Mouse (Mus musculus) midbrain, embryonic 10.5 days (tissue): ENCODE data around the gene Clcnka. TPM values are rescaled to one million over a fixed set of nuclear protein-coding genes. Genes with fewer than 3 reads are reported as not detected.

Experiments used
- DNase-seq: peaks from one replicate; pipeline ENCODE4 v3.0.0-alpha.2; 2017; ENCODE audit warnings: low spot score
- H3K27ac ChIP-seq: fragments of 300-500 bp; sonication (generic); replicated peaks from 2 replicates; pipeline ENCODE4 v1.5.1; 2016; ENCODE audit warnings: mild to moderate bottlenecking
- H3K27me3 ChIP-seq: fragments of 300-500 bp; sonication (generic); 2 replicates; pipeline ENCODE4 v1.6.1; 2016; ENCODE audit warnings: low read depth, mild to moderate bottlenecking; ENCODE audit not compliant: poor library complexity, severe bottlenecking
- H3K36me3 ChIP-seq: fragments of 300-500 bp; sonication (generic); 2 replicates; pipeline ENCODE4 v1.6.1; 2016; ENCODE audit warnings: mild to moderate bottlenecking, moderate library complexity
- H3K4me1 ChIP-seq: fragments of 300-500 bp; sonication (generic); 2 replicates; pipeline ENCODE4 v1.6.1; 2016
- H3K4me3 ChIP-seq: fragments of 300-500 bp; sonication (generic); 2 replicates; pipeline ENCODE4 v1.5.1; 2016; ENCODE audit warnings: mild to moderate bottlenecking, moderate library complexity
- H3K9me3 ChIP-seq: fragments of 300-500 bp; sonication (generic); replicated peaks from 2 replicates; pipeline ENCODE4 v1.6.1; 2016; ENCODE audit warnings: mild to moderate bottlenecking
- WGBS: fragments of 180-500 bp; shearing (Covaris S2); methylation state at CpG from one replicate; pipeline ENCODE4 v1.1.7; 2016; 5-methylcytosine and 5-hydroxymethylcytosine counted together
- polyA plus RNA-seq: library from polyadenylated mRNA; unstranded; fragments of >200 nt; fragmentation: Nextera tagmentation; extraction: Ambion mirVana; gene quantifications from 2 replicates; pipeline ENCODE4 v1.2.1, GENCODE M21; 2016

The Clcnka gene
- polyA plus RNA-seq, 1 experiment from 2014 or later: not detected

DNA sequence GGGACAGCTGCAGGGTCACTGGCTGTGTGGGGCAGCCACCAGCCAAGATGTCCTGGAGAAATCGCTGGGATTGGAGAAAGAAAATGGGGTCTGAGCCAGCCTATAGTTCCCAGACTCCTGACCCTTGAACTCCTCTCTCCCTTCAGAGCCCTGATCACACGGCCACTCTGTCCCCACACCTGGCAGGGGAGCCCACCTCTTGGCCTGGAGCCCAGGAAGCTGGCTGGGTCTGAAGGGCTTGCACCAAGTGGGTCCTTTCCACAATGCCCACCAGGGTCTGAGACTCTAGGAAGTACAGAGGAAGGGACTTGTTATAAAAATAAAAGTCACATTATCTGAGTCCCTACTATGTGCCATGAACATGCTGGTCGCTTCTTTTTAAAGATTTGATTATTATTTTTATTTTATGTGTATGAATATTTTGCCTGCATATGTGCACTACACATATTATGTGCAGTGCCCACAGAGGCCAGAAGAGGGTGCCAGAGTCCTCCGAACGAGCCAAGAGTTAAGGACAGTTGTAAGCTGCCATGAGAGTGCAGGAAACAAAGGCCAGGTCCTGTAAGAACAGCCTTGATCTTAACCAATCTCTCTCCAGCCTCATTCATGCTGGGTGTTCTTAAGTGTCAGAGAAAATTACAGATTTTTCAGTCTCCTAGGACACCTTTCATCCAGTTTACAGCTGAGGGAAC, 11.3 kb downstream of the Clcnka start:
- H3K36me3 ChIP-seq: no peaks in the 10 kb centered on the region
- H3K27me3 ChIP-seq: peaks cover 31% of the 10 kb centered on the region
- peak; percentile 78 for DNase-seq
- H3K4me1 ChIP-seq: peaks cover 30% of the 10 kb centered on the region
- no peaks in the 10 kb centered on the region for H3K9me3 ChIP-seq
- H3K4me3 ChIP-seq: no peak overlapping the region
- 19% methylated on average over 5 of the region's 5 CpGs for WGBS
- peak overlapping the region; percentile 61; the same call in 1 of the 2 replicates for H3K27ac ChIP-seq

DNA sequence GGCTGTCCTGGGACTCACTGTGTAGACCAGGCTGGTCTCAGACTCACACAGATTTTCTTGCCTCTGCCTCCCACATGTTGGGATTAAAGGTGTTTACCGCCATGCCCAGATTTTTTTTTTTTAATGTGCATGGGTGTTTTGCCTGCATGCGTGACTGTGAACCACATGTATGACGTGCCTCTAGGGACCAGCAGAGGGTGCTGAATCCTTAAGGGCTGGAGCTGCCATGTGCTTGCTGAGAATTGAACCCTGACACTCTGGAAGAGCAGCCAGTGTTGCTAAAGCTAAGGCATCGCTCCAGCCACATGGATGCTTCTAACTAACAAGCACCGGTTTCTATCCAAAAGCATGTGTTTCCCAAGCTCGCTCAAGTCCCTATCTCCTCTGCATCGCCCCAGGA, 12.4 kb downstream of the Clcnka start:
- H3K27me3 ChIP-seq: peaks cover 42% of the 10 kb centered on the region
- 72% methylated on average over 7 of the region's 7 CpGs for WGBS
- DNase-seq: no peak

DNA sequence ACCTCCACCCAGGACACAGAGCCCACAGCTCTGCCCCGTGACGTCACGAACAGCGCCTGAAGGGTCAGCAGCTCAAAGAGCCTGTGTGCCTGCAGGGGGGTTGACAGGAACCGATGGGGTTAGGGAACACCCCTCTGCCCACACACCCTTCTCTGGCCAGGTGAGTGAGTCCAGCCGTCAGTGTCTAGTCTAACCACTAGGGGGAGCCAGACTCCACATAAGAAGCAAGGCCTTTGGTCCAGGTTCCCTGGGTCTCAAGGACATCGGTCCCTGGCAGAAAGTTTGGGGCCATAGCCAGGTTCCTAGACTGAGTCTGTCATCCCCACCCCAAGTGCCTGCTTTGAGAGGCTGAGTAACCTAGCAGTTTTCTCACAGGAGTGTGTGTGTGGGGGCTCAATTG, 13.2 kb downstream of the Clcnka start:
- peaks cover 50% of the 10 kb centered on the region for H3K27me3 ChIP-seq
- under 1% methylated on average over 7 of the region's 7 CpGs for WGBS

More for the DNA sequence above, 12.4 kb downstream of the Clcnka start:
- Histone ChIP-seq H3K9me3 (no peaks in the 10 kb centered on the region), H3K36me3 (no peaks in the 10 kb centered on the region), H3K4me1 (peaks cover 33% of the 10 kb centered on the region), H3K27ac (no peak overlapping the region), H3K4me3 (no peak overlapping the region)

DNA sequence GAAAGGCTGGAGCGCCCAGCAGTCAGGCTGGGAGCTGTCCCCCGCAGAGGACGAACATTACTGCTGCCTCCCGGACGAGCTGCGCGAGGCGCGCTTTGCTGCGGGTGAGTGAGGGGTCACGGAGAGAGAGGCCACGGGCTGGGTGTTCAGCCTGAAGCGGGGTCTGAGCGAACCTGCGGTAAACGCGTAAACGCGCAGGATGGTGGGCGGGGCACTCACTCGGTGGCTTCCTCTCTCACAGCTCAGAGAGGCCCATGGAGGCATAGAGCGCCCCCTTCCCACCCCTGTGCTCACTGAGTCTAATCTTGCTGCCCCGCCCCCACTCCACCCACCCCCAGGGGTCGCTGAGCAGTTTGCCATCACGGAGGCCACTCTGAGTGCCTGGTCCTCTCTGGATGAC, 16.1 kb downstream of the Clcnka start:
- Histone ChIP-seq H3K27me3 (peaks cover 59% of the 10 kb centered on the region), H3K9me3 (no peaks in the 10 kb centered on the region), H3K4me3 (peak overlapping the region; percentile 53), H3K4me1 (peaks cover 33% of the 10 kb centered on the region), H3K27ac (no peak overlapping the region; the same call in 1 of the 2 replicates), H3K36me3 (no peaks in the 10 kb centered on the region)
- 1% methylated on average over 25 of the region's 25 CpGs for WGBS
- peak; percentile 38 for DNase-seq

More for the DNA sequence above, 13.2 kb downstream of the Clcnka start:
- H3K4me3 ChIP-seq: no peak overlapping the region
- DNase-seq: peak; percentile 71
- no peaks in the 10 kb centered on the region for H3K36me3 ChIP-seq
- peaks cover 33% of the 10 kb centered on the region for H3K4me1 ChIP-seq
- H3K9me3 ChIP-seq: no peaks in the 10 kb centered on the region
- no peak overlapping the region for H3K27ac ChIP-seq

DNA sequence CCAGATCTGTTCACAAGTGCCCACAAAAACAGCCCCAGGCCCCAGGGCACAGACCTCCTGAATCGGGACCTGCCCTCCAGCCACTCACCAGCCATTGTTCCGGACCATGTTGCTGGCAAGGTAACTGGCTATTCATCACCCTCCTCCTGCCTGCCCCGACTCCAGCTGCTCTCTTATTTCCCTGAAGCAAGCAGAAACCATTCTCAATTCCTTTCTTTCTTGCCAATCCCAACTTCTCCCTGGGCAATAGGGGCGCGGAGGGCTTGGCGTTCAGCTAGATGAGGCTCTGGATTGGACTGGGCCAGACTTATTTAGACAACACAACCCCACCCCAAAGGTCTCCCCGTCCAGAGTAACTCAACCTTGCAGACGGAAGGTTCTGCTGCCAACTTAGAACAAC, 18.9 kb downstream of the Clcnka start:
- no peaks in the 10 kb centered on the region for H3K9me3 ChIP-seq
- H3K36me3 ChIP-seq: no peaks in the 10 kb centered on the region
- no peak for DNase-seq
- no peak overlapping the region for H3K4me3 ChIP-seq
- H3K27me3 ChIP-seq: peaks cover 52% of the 10 kb centered on the region
- H3K27ac ChIP-seq: no peak overlapping the region
- H3K4me1 ChIP-seq: peaks cover 27% of the 10 kb centered on the region
- WGBS: 74% methylated on average over 8 of the region's 8 CpGs

DNA sequence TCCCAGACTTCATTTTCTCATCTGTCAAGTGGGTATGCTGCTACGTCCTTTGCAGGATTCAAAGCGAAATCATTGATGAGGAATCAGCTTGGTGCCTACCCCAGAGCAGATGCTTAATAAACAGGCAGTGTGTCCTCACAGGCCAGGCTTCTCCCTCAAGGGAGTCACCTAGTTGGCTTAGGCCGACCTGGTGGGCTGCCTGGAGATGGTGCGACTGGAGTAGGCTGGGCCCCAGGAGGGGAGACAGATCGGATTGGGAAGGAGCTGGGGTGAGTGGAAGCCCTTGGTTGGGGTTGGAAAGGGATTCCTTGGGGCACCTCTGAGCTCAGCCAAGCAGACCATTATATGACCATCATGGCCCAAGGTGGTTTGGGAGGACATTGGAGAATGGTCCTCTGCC, 26.1 kb downstream of the Clcnka start:
- Histone ChIP-seq H3K4me3 (no peak overlapping the region), H3K4me1 (peaks cover 13% of the 10 kb centered on the region), H3K27ac (no peak overlapping the region), H3K9me3 (no peaks in the 10 kb centered on the region), H3K36me3 (no peaks in the 10 kb centered on the region), H3K27me3 (peaks cover 44% of the 10 kb centered on the region)
- no peak for DNase-seq
- 93% methylated on average over 5 of the region's 5 CpGs for WGBS

DNA sequence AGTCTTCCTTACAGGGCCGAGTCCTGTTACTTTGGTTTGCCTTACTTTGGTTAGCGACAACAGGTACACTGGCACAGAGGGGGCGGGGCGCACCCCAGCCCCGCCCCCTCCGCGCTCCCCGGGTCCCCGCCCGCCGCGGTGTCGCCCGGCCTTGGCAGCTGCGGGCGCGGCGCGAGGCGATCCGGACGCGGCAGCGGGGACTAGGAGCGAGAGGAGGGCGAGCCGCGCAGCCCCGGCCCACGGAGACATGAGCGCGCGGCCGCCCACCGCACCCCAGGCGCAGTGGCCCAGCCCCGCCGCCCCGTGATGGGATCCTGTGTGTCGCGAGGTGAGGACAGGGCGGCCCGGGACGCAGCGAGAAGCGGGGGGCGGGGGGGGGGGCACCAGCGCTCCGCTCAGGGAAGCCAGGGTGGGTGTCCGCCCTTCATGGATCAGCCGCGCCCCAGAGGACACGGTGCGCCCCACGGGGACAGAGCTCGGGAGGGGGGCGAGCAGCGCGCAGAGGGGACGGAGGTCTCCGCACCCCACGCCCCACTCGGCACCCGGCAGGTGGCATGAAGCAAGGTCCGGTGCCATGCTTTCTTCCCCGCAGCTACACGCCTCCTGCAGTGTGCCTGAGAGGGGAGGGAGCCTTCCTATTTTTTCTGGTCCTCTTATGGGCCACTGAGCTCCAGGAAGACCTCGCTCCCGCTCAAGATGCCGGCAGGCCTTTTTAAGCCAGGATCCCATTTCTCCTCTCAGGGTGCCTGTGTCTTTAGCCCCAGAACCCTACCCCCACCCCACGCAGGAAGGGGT, 30.3 kb downstream of the Clcnka start, which contains the start of gene Fam131c:
TSS of gene Fam131c (plus strand) at position 224 of the 795 bp plus-strand sequence.
- Histone ChIP-seq H3K4me3 (peak within 1 kb of the TSS; percentile 73), H3K4me1 (peaks cover 24% of the 10 kb centered on the region), H3K27ac (peak within 1 kb of the TSS; percentile 77), H3K9me3 (no peaks in the 10 kb centered on the region), H3K27me3 (peaks cover 85% of the 10 kb centered on the region), H3K36me3 (no peaks in the 10 kb centered on the region)
- DNase-seq: peak; percentile 40
- WGBS: under 1% methylated on average over 70 of the region's 71 CpGs

DNA sequence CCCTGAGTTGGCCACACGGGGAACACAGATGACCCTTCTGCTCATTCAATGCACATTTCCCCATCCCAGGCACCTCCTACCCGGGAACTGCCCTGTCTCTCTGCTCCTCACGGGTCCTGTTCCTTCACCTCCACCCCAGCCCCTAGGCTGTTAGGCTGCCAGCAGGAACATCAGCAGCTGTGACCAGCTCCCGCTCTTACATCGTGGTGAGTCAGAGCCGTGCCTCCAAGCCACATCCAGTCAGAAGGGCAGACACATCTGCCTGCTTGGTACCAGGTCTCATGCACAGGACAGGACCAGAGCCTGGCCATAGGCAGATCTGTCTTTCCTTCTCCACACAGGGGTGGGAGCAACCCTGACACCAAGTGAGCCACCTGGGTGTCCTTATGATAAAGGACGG, 32.6 kb downstream of the Clcnka start:
- H3K4me1 ChIP-seq: peaks cover 43% of the 10 kb centered on the region
- no peak overlapping the region; the same call in 1 of the 2 replicates for H3K27ac ChIP-seq
- peaks cover 97% of the 10 kb centered on the region for H3K27me3 ChIP-seq
- WGBS: 59% methylated on average over 7 of the region's 7 CpGs
- DNase-seq: no peak
- no peaks in the 10 kb centered on the region for H3K36me3 ChIP-seq
- H3K4me3 ChIP-seq: no peak overlapping the region
- no peaks in the 10 kb centered on the region for H3K9me3 ChIP-seq

DNA sequence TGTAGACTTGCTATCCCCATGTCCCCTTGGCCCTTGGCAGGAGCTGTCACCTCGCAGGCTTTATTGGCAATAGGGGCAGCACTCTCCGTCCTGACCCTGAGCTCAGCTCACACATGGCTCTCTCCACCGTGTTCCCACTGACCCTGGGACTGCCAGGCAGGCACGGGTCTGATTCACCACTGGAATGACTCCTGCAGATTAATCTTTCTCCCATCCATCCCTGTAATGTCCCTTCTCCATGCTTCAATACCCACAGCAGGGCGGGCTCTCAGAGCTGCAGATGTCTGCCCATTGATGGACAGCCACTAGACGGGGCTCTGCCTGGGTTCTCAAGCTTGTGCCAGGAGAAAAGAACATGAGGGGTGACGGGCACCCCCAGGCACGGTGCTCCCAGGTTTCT, 33.4 kb downstream of the Clcnka start:
- H3K4me1 ChIP-seq: peaks cover 50% of the 10 kb centered on the region
- H3K36me3 ChIP-seq: no peaks in the 10 kb centered on the region
- no peak overlapping the region for H3K4me3 ChIP-seq
- DNase-seq: no peak
- H3K9me3 ChIP-seq: no peaks in the 10 kb centered on the region
- H3K27ac ChIP-seq: no peak overlapping the region
- 67% methylated on average over 8 of the region's 8 CpGs for WGBS
- H3K27me3 ChIP-seq: peaks cover 92% of the 10 kb centered on the region

DNA sequence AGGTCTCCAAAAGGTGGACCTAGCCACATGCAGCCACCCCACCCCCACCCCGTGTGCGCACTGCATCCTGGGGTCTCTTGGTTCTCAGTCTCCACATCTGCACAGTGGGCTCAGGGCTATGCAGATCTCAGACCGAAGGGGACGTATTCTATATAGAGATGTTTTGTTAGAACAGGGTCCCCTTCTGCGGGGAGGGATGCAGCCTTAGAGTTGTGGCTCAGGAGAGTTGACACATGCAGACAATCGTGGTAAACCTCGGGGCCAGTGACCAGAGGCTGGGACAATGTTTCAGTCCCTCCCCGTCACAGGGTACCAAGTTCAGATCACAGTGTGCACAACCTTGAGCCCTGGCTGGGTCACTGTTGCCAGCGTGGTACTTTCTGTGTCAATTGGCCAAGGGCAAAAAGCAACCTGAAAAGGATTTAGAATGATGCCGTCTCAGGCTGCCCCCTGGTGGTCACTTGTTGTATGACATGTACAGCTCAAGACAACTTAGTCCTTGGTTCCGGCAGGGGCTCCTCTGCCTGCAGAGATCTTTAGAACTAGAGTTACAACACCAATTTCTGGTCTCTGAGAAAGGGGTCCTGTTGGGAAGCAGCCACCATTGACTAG, 35.5 kb downstream of the Clcnka start:
- DNase-seq: peak; percentile 88
- Histone ChIP-seq H3K4me3 (no peak overlapping the region), H3K27ac (peak overlapping the region; percentile 10; the same call in 1 of the 2 replicates), H3K9me3 (no peaks in the 10 kb centered on the region), H3K27me3 (peaks cover 72% of the 10 kb centered on the region), H3K4me1 (peaks cover 53% of the 10 kb centered on the region), H3K36me3 (no peaks in the 10 kb centered on the region)
- 28% methylated on average over 11 of the region's 11 CpGs for WGBS

DNA sequence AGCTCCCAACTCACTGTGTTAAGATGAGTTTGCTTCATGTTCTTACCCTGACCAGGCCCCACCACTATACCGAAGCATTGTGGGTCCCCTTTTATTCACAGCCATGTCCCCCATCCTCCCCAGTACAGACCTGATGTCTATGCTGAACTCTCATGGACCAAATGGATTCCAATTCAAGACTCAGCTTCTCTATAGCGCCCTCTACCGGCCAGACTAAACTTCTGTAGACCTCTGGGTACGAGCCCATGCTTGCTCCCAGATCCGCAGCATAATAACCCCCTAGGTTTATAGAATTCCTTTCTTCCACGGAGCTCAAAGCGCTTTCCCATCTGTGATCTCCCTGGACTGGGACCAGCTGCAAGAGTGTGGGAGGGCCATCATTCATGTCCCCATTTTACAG, 37.7 kb downstream of the Clcnka start:
- DNase-seq: peak; percentile 60
- peaks cover 50% of the 10 kb centered on the region for H3K27me3 ChIP-seq
- no peaks in the 10 kb centered on the region for H3K9me3 ChIP-seq
- no peak overlapping the region for H3K27ac ChIP-seq
- 28% methylated on average over 7 of the region's 7 CpGs for WGBS
- no peak overlapping the region for H3K4me3 ChIP-seq
- peaks cover 45% of the 10 kb centered on the region for H3K4me1 ChIP-seq
- no peaks in the 10 kb centered on the region for H3K36me3 ChIP-seq

DNA sequence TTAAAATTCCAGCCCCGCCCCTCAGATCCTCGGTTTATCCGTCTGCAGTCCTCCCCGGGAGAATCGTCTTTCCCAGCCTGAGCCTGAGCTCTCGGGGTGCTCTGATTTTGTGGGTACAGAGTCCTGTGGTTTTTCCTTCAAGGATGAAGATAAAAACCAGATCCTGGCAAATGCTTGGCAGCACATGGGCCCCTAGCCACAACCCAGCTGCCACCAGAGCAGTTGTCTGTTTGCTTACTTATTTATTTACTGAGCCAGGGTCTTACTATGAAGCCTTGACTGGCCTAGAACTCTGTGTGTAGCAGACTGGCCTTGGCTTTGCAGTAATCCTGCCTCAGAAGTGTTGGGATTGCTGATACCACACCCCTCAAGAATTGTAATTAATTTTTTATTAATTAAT, 39.3 kb downstream of the Clcnka start:
- Histone ChIP-seq H3K4me3 (no peak overlapping the region), H3K9me3 (no peaks in the 10 kb centered on the region), H3K27ac (peak overlapping the region; percentile 70; the same call in 1 of the 2 replicates), H3K36me3 (no peaks in the 10 kb centered on the region), H3K27me3 (peaks cover 33% of the 10 kb centered on the region), H3K4me1 (peaks cover 39% of the 10 kb centered on the region)
- 85% methylated on average over 6 of the region's 6 CpGs for whole genome bisulfite sequencing
- no peak for DNase-seq
